Comparison of ENCODE assay signal across 8 mouse cellular contexts in the genomic region with DNA sequence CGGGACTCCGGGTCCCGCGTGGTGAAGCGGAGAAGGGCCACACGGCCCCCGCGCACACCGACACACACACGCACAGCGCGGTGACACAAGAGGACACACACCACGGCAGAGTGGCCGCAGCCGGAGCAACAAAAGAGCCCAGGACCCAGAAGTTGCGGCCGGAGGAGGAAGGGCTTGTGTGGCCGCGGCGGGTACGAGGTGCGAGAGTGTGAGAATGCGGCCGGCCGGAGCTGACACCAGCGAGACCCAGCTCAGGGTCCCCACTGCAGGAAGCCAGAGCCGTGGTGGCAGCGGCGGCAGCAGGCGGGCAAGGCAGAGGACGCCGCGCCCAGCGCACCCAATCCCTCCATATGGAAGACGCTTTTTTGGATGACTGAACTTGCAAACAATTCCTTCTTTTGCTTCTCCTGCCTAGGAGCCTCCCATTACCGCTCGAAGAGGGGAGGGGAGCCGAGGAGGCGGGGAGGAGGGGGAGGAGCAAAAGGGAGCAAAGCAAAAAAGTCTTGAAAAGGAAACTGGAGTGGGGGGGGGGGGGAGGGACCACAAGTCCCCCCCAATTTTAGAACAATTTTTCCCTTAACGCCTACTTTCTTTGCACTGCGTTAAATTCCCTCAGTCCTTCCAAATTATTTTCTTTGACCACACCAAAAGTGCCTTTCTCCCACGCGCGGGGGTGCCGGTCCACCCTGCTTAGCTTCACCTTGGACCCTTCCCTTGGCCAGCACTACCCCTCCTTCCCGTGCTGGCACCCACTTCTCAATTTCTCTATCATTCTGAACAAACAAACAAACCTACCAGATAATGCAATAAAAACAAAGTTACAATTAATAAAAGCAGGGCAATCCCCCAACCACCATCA. TPM values are rescaled to one million over a fixed set of nuclear protein-coding genes. Genes with fewer than 3 reads are reported as not detected.
A peak's percentile ranks its signal among the peaks of the same experiment; 100 is the strongest.
DNase-seq lines count a peak whose midpoint lies in the region; ATAC-seq lines count a peak whose summit lies in the region.

A gene (minus strand): TSS at position 427 of the 859 bp plus-strand sequence.

- peaks cover 33% of the 10 kb centered on the region for H3K4me1 ChIP-seq in hindbrain, embryonic 12.5 days

- peak; percentile 3 for DNase-seq in T-cell, adult 2 months (ENCODE audit: low spot score)
- DNase-seq in cerebellum, postnatal 10 days = peak; percentile 87 to 92
- DNase-seq in frontal cortex, postnatal 36 days (ENCODE audit: low spot score in 2 of 2) = peak; percentile 65 to 67
- peak; percentile 53 to 54 for DNase-seq in layer of hippocampus, postnatal 36 days
- DNase-seq in lung, postnatal 14 days = peak; percentile 63
- DNase-seq in ovary, postnatal 14 days (ENCODE audit: low spot score) = peak; percentile 61
- DNase-seq in urinary bladder, postnatal 36 days (ENCODE audit: low spot score in 2 of 2) = peak; percentile 67 to 76

- ATAC-seq in hindbrain, embryonic 12.5 days (ENCODE audit: low FRiP score) = peak; percentile 77

- under 1% methylated on average over 45 of the region's 46 CpGs for WGBS in hindbrain, embryonic 12.5 days

- H3K36me3 ChIP-seq in hindbrain, embryonic 12.5 days = no peaks in the 10 kb centered on the region

- peak within 1 kb of the TSS; percentile 71 for H3K4me2 ChIP-seq in hindbrain, embryonic 12.5 days (replicated peaks)

- peak within 1 kb of the TSS; percentile 95 for H3K9ac ChIP-seq in hindbrain, embryonic 12.5 days

- no peaks in the 10 kb centered on the region for H3K27me3 ChIP-seq in hindbrain, embryonic 12.5 days

- no peaks in the 10 kb centered on the region for H3K9me3 ChIP-seq in hindbrain, embryonic 12.5 days (replicated peaks)

- peak within 1 kb of the TSS; percentile 95 for H3K27ac ChIP-seq in hindbrain, embryonic 12.5 days

- peak within 1 kb of the TSS; percentile 80 for H3K4me3 ChIP-seq in hindbrain, embryonic 12.5 days

RNA-seq across cellular contexts. Expression of the gene that starts here (rescaled TPM):
- 35.5 and 37.5 TPM in 2 replicates for polyA plus RNA-seq in hindbrain, embryonic 12.5 days (2016; fragmentation: Nextera tagmentation; extraction: Ambion mirVana)
- total RNA-seq in layer of hippocampus, postnatal 36 days (2021) = 10 to 100 TPM in 1 of 2 experiments, 1 to 10 TPM in 1; 9.8 to 10.1 TPM

Comparison
In these comparisons a context has a peak if more than half of its experiments do, and no peak if none do; other contexts are left out.
1. Peak in every context shown above with its lines: DNase-seq, ATAC-seq, H3K4me3 ChIP-seq and H3K27ac ChIP-seq.
2. DNase-seq: peak in every context shown above with its lines; median percentile 90 in cerebellum, postnatal 10 days; 72 in urinary bladder, postnatal 36 days; 66 in frontal cortex, postnatal 36 days; 63 in lung, postnatal 14 days; 61 in ovary, postnatal 14 days; 54 in layer of hippocampus, postnatal 36 days; 3 in T-cell, adult 2 months.